Mouse (Mus musculus) CH12.LX (cell line): ENCODE results near the gene Naa35.

Source experiments
- CTCF ChIP-seq, 2 experiments: IDR thresholded peaks in 1 of 2; conservative IDR thresholded peaks in 1 of 2; 2 replicates each; pipeline ENCODE4 v1.5.1; 2011 to 2012; ENCODE audit warnings: low read depth in 2 of 2, low read length in 2 of 2, improper control_type of control experiment in 1 of 2, inconsistent platforms in 1 of 2, mild to moderate bottlenecking in 1 of 2, moderate library complexity in 1 of 2
- MAX ChIP-seq: IDR thresholded peaks from 2 replicates; pipeline ENCODE4 v1.6.1; 2011; ENCODE audit warnings: low read length, improper control_type of control experiment
- MYC ChIP-seq: IDR thresholded peaks from 2 replicates; pipeline ENCODE4 v1.6.1; 2011; ENCODE audit warnings: low read depth, mild to moderate bottlenecking, improper control_type of control experiment, low read length
- POLR2A ChIP-seq: IDR thresholded peaks from 2 replicates; pipeline ENCODE4 v1.6.1; 2011; ENCODE audit warnings: low read depth, mild to moderate bottlenecking, improper control_type of control experiment, low read length
- SMC3 ChIP-seq: IDR thresholded peaks from 2 replicates; pipeline ENCODE4 v1.6.1; 2011; ENCODE audit warnings: low read depth, low read length, improper control_type of control experiment
- UBTF ChIP-seq: IDR thresholded peaks from 2 replicates; pipeline ENCODE4 v1.6.1; 2012; ENCODE audit warnings: low read depth, mild to moderate bottlenecking, inconsistent platforms, low read length, improper control_type of control experiment, moderate library complexity
- ZMIZ1 ChIP-seq: IDR thresholded peaks from 2 replicates; pipeline ENCODE4 v1.6.1; 2012; ENCODE audit warnings: low read depth, mild to moderate bottlenecking, inconsistent platforms, low read length, improper control_type of control experiment
- ZNF384 ChIP-seq: IDR thresholded peaks from 2 replicates; pipeline ENCODE4 v1.6.1; 2012; ENCODE audit warnings: low read depth, low read length, improper control_type of control experiment, inconsistent platforms

- no peak for TF ChIP-seq UBTF
- no peak for TF ChIP-seq CTCF (conservative IDR thresholded peaks at IDR 0.05 in 1 of 2, IDR thresholded peaks at IDR 0.05 in 1 of 2; ENCODE audit: low read depth in 2 of 2, low read length in 2 of 2)
- no peak for TF ChIP-seq POLR2A
- no peak for TF ChIP-seq MYC
- no peak for TF ChIP-seq SMC3
- TF ChIP-seq ZMIZ1: no peak
- no peak for TF ChIP-seq ZNF384
- TF ChIP-seq MAX: no peak
Observed at GRCm38 (mm10) chr13:59618463-59618862, 33.4 kb downstream of the Naa35 start.
